Mouse (Mus musculus) gastrocnemius, adult 18-20 months (tissue): Measurements from ENCODE around the gene Plagl1. TPM values are rescaled to one million over a fixed set of nuclear protein-coding genes. Genes with fewer than 3 reads are reported as not detected.

Experiments
- DNase-seq: peaks from one replicate; pipeline ENCODE4 v3.0.0; 2021; ENCODE audit warnings: low spot score
- total RNA-seq, 2 experiments: library from RNA; stranded (reverse); gene quantifications; 2 replicates each; pipeline ENCODE4 v1.2.3; 2021

Plagl1 gene
- total RNA-seq, 2 experiments from 2014 or later = 0.88 to 1.1 TPM

- no peak for DNase-seq
These were observed 73.5 kb downstream of the Plagl1 start for GRCm38 (mm10) chr10:13133850-13134249.

GRCm38 (mm10) chr10:13135276-13135675 lies 75.0 kb downstream of the Plagl1 start:
- DNase-seq = no peak

GRCm38 (mm10) chr10:13135751-13136150 lies 75.4 kb downstream of the Plagl1 start:
- no peak for DNase-seq

GRCm38 (mm10) chr10:13137906-13138305 lies 77.6 kb downstream of the Plagl1 start:
- no peak for DNase-seq

GRCm38 (mm10) chr10:13140434-13140833 lies 80.1 kb downstream of the Plagl1 start:
- DNase-seq = no peak

- DNase-seq = no peak
These were observed 90.1 kb downstream of the Plagl1 start for GRCm38 (mm10) chr10:13150435-13150834.

GRCm38 (mm10) chr10:13151353-13151752 lies 91.0 kb downstream of the Plagl1 start:
- DNase-seq = peak; percentile 12

- DNase-seq = no peak
These were observed 92.6 kb downstream of the Plagl1 start for GRCm38 (mm10) chr10:13152811-13153364.

GRCm38 (mm10) chr10:13155377-13155776 lies 95.1 kb downstream of the Plagl1 start:
- DNase-seq = no peak

- DNase-seq = no peak
These were observed 100.6 kb downstream of the Plagl1 start for GRCm38 (mm10) chr10:13160913-13161312.

GRCm38 (mm10) chr10:13162031-13162430 lies 101.7 kb downstream of the Plagl1 start:
- DNase-seq = no peak

- DNase-seq = no peak
These were observed 108.2 kb downstream of the Plagl1 start for GRCm38 (mm10) chr10:13168461-13168860.

GRCm38 (mm10) chr10:13170739-13171448 lies 110.6 kb downstream of the Plagl1 start:
- DNase-seq = no peak

- no peak for DNase-seq
These were observed 111.2 kb downstream of the Plagl1 start for GRCm38 (mm10) chr10:13171461-13171860.

- DNase-seq = no peak
These were observed 112.5 kb downstream of the Plagl1 start for GRCm38 (mm10) chr10:13172798-13173221.

- DNase-seq = no peak
These were observed 115.6 kb downstream of the Plagl1 start for GRCm38 (mm10) chr10:13175866-13176265.

- no peak for DNase-seq
These were observed 117.8 kb downstream of the Plagl1 start, which contains the start of gene Zc2hc1b for GRCm38 (mm10) chr10:13177973-13178624. Gene Zc2hc1b, minus strand, starts transcription at chr10:13178023.

- no peak for DNase-seq
These were observed 119.9 kb downstream of the Plagl1 start for GRCm38 (mm10) chr10:13180211-13180610.
